Mouse (Mus musculus): ENCODE results near the gene Pbx4. TPM values are rescaled to one million over a fixed set of nuclear protein-coding genes. Genes with fewer than 3 reads are reported as not detected.

The Pbx4 gene
- polyA plus RNA-seq, 1 experiment from 2014 or later: 10.0 TPM

DNA sequence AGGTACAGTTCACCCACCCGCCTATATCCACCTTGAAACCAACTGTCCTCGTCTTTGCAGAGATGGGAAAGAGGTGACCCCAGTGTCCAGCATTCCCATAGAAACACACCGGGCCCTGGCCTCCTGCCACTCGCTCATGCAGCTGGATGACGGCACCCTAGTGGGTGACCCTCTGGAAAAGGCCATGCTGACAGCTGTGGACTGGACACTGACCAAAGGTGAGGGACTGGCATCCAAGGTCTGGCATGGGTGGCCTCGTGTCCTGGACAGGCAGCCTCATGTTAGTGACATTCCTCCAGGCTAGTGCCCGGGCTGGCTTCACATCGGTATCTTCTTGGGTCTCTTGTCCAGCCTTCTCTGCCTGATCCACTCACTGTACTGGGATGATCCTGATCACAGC, 33.0 kb upstream of the Pbx4 start:
- 96% methylated on average over 8 of the region's 8 CpGs for WGBS
- ATAC-seq (ENCODE audit: insufficient number of reproducible peaks, insufficient read depth, low FRiP score, low TSS enrichment, low read depth): no peak
- Histone ChIP-seq H3K4me2 (no peak overlapping the region), H3K4me1 (replicated peaks) (no peaks in the 10 kb centered on the region), H3K9me3 (no peaks in the 10 kb centered on the region), H3K27me3 (no peaks in the 10 kb centered on the region), H3K9ac (replicated peaks) (no peak overlapping the region), H3K4me3 (replicated peaks) (no peak overlapping the region), H3K36me3 (peaks cover 99% of the 10 kb centered on the region), H3K27ac (no peak overlapping the region)

DNA sequence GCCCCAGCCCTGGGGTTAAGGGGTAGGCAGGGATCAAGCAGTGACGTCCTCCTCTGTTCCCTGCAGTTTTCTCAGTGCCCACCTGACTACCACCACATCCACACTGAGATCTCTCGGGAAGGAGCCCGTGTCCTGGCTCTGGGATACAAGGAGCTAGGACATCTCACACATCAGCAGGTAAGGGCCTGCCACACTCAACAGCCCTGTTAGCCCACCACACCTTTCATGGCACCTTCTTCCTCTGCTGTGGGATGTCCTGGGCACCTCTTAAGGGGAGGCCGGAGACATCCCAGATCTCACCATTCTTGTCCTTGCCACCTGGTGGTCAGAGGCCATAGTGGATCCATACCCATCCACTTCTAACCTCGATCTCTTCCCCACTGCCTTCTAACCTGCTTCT, 32.3 kb upstream of the Pbx4 start:
- whole genome bisulfite sequencing: 91% methylated on average over 5 of the region's 5 CpGs

DNA sequence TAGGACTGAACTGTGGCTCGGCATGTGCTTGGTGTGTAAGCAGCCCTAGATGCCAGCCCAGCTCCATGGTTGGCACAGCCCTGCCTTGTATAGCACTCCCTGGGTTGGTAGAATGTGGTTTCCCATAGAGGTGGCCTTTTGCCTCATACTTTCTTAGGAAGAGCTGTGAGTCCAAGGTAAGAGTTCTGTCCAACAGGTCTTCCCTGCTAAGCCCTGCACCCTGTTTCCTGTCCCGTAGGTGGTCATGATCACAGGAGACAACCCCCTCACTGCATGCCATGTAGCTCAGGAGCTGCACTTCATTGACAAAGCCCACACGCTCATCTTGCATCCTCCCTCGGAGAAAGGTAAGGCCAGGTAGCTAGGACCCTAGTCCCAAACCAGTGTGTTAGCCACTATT, 30.5 kb upstream of the Pbx4 start:
- no peak overlapping the region for H3K9ac ChIP-seq (replicated peaks)

More for the DNA sequence above, 32.3 kb upstream of the Pbx4 start:
- no peak overlapping the region for H3K27ac ChIP-seq
- H3K9me3 ChIP-seq: no peaks in the 10 kb centered on the region
- H3K4me1 ChIP-seq (replicated peaks): no peaks in the 10 kb centered on the region
- ATAC-seq (ENCODE audit: insufficient number of reproducible peaks, insufficient read depth, low FRiP score, low TSS enrichment, low read depth): no peak
- H3K4me3 ChIP-seq (replicated peaks): no peak overlapping the region
- peaks cover 98% of the 10 kb centered on the region for H3K36me3 ChIP-seq
- H3K4me2 ChIP-seq: no peak overlapping the region
- no peaks in the 10 kb centered on the region for H3K27me3 ChIP-seq
- H3K9ac ChIP-seq (replicated peaks): no peak overlapping the region

GRCm38 (mm10) chr8:69802216-69802615, 30.1 kb upstream of the Pbx4 start:
- peaks cover 98% of the 10 kb centered on the region for H3K36me3 ChIP-seq
- no peaks in the 10 kb centered on the region for H3K27me3 ChIP-seq
- H3K4me1 ChIP-seq (replicated peaks): no peaks in the 10 kb centered on the region
- no peak overlapping the region for H3K9ac ChIP-seq (replicated peaks)
- H3K4me2 ChIP-seq: no peak overlapping the region
- no peak overlapping the region for H3K4me3 ChIP-seq (replicated peaks)
- no peak overlapping the region for H3K27ac ChIP-seq
- ATAC-seq (ENCODE audit: insufficient number of reproducible peaks, insufficient read depth, low FRiP score, low TSS enrichment, low read depth): no peak
- H3K9me3 ChIP-seq: no peaks in the 10 kb centered on the region

More for the DNA sequence above, 30.5 kb upstream of the Pbx4 start:
- no peak for ATAC-seq (ENCODE audit: insufficient number of reproducible peaks, insufficient read depth, low FRiP score, low TSS enrichment, low read depth)
- no peak overlapping the region for H3K27ac ChIP-seq
- peaks cover 98% of the 10 kb centered on the region for H3K36me3 ChIP-seq
- no peaks in the 10 kb centered on the region for H3K4me1 ChIP-seq (replicated peaks)
- no peaks in the 10 kb centered on the region for H3K27me3 ChIP-seq
- no peaks in the 10 kb centered on the region for H3K9me3 ChIP-seq
- H3K4me3 ChIP-seq (replicated peaks): no peak overlapping the region
- WGBS: 95% methylated on average over 4 of the region's 4 CpGs
- no peak overlapping the region for H3K4me2 ChIP-seq

- Histone ChIP-seq H3K4me2 (no peak overlapping the region), H3K9ac (replicated peaks) (no peak overlapping the region), H3K4me1 (replicated peaks) (peaks cover 3% of the 10 kb centered on the region; the same call in 1 of the 2 replicates), H3K27ac (no peak overlapping the region), H3K36me3 (peaks cover 98% of the 10 kb centered on the region), H3K4me3 (replicated peaks) (no peak overlapping the region), H3K27me3 (no peaks in the 10 kb centered on the region), H3K9me3 (no peaks in the 10 kb centered on the region)
- ATAC-seq (ENCODE audit: insufficient number of reproducible peaks, insufficient read depth, low FRiP score, low TSS enrichment, low read depth): no peak
- WGBS: 95% methylated on average over 7 of the region's 7 CpGs
Observed at GRCm38 (mm10) chr8:69803366-69803765, 28.9 kb upstream of the Pbx4 start.

GRCm38 (mm10) chr8:69804537-69804936, 27.8 kb upstream of the Pbx4 start:
- H3K4me1 ChIP-seq (replicated peaks): peaks cover 13% of the 10 kb centered on the region
- no peak for ATAC-seq (ENCODE audit: insufficient number of reproducible peaks, insufficient read depth, low FRiP score, low TSS enrichment, low read depth)
- H3K27ac ChIP-seq: no peak overlapping the region
- H3K9ac ChIP-seq (replicated peaks): no peak overlapping the region
- peaks cover 86% of the 10 kb centered on the region for H3K36me3 ChIP-seq
- H3K27me3 ChIP-seq: no peaks in the 10 kb centered on the region
- H3K9me3 ChIP-seq: no peaks in the 10 kb centered on the region
- no peak overlapping the region for H3K4me3 ChIP-seq (replicated peaks)
- WGBS: 90% methylated on average over 6 of the region's 6 CpGs
- no peak overlapping the region for H3K4me2 ChIP-seq

GRCm38 (mm10) chr8:69805086-69805485, 27.2 kb upstream of the Pbx4 start:
- Histone ChIP-seq H3K4me2 (no peak overlapping the region), H3K4me3 (replicated peaks) (no peak overlapping the region), H3K36me3 (peaks cover 80% of the 10 kb centered on the region), H3K9me3 (no peaks in the 10 kb centered on the region), H3K9ac (replicated peaks) (no peak overlapping the region), H3K4me1 (replicated peaks) (peaks cover 13% of the 10 kb centered on the region), H3K27me3 (no peaks in the 10 kb centered on the region), H3K27ac (no peak overlapping the region)
- ATAC-seq (ENCODE audit: insufficient number of reproducible peaks, insufficient read depth, low FRiP score, low TSS enrichment, low read depth): no peak
- WGBS: 90% methylated on average over 10 of the region's 10 CpGs

GRCm38 (mm10) chr8:69805491-69805890, 26.8 kb upstream of the Pbx4 start:
- Histone ChIP-seq H3K27ac (no peak overlapping the region), H3K4me1 (replicated peaks) (peaks cover 13% of the 10 kb centered on the region), H3K9me3 (no peaks in the 10 kb centered on the region), H3K4me2 (no peak overlapping the region), H3K9ac (replicated peaks) (no peak overlapping the region), H3K27me3 (no peaks in the 10 kb centered on the region), H3K36me3 (peaks cover 76% of the 10 kb centered on the region), H3K4me3 (replicated peaks) (no peak overlapping the region)
- 96% methylated on average over 9 of the region's 9 CpGs for WGBS
- ATAC-seq (ENCODE audit: insufficient number of reproducible peaks, insufficient read depth, low FRiP score, low TSS enrichment, low read depth): no peak; the same call in 1 of the 2 replicates

- Histone ChIP-seq H3K9ac (replicated peaks) (0 out of 2 replicates have a peak overlapping the region, but pooled peaks have one; percentile 12), H3K27ac (no peak overlapping the region), H3K27me3 (no peaks in the 10 kb centered on the region), H3K9me3 (no peaks in the 10 kb centered on the region), H3K36me3 (peaks cover 67% of the 10 kb centered on the region), H3K4me3 (replicated peaks) (no peak overlapping the region), H3K4me2 (no peak overlapping the region), H3K4me1 (replicated peaks) (peaks cover 13% of the 10 kb centered on the region)
- WGBS: 90% methylated on average over 5 of the region's 5 CpGs
- ATAC-seq (ENCODE audit: insufficient number of reproducible peaks, insufficient read depth, low FRiP score, low TSS enrichment, low read depth): no peak
Observed at GRCm38 (mm10) chr8:69807236-69807635, 25.1 kb upstream of the Pbx4 start.

DNA sequence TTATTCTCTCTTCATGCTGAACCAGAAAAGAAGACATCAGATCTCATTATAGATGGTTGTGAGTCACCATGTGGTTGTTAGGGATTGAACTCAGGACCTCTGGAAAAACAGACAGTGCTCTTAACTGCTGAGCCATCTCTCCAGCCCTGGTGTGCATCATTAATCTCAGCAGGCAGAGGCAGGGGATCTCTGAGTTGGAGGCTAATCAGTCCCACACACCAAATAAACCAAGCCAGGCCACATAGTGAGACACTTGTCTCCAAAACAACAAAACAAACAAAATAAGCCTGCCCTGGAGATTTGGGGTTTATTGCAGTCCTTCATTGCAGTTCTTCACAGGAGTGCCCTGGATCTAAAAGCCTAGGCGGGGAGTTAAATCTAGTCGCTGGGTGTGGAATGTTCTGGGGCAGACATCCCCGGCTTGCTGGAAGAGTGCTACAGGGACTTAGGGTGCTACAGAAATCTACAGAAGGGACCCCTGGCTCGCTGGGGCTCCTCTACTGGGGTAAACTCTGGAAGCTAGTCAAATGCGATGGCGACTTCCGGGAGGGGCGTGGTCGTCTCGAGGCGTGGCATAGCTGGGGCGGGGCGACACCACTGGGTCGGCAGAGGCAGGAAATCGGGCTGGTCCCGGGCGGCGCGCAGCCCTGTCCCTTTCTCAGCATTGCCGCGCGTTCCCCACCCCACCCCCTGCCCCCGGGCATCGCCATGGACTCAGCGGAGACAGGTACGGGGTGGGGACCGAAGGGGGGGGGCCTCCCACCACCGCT, 24.0 kb upstream of the Pbx4 start, which contains the start of gene Gmip:
Gene Gmip (plus strand): TSS at position 586 of the 770 bp plus-strand sequence.
- peaks cover 13% of the 10 kb centered on the region for H3K4me1 ChIP-seq (replicated peaks)
- H3K4me3 ChIP-seq (replicated peaks): peak within 1 kb of the TSS; percentile 51
- no peaks in the 10 kb centered on the region for H3K27me3 ChIP-seq
- H3K36me3 ChIP-seq: peaks cover 57% of the 10 kb centered on the region
- peak within 1 kb of the TSS; percentile 65 for H3K9ac ChIP-seq (replicated peaks)
- ATAC-seq (ENCODE audit: insufficient number of reproducible peaks, insufficient read depth, low FRiP score, low TSS enrichment, low read depth): peak; percentile 60
- 6% methylated on average over 25 of the region's 28 CpGs for WGBS
- no peak within 1 kb of the TSS for H3K27ac ChIP-seq
- H3K4me2 ChIP-seq: peak within 1 kb of the TSS; percentile 95
- no peaks in the 10 kb centered on the region for H3K9me3 ChIP-seq

DNA sequence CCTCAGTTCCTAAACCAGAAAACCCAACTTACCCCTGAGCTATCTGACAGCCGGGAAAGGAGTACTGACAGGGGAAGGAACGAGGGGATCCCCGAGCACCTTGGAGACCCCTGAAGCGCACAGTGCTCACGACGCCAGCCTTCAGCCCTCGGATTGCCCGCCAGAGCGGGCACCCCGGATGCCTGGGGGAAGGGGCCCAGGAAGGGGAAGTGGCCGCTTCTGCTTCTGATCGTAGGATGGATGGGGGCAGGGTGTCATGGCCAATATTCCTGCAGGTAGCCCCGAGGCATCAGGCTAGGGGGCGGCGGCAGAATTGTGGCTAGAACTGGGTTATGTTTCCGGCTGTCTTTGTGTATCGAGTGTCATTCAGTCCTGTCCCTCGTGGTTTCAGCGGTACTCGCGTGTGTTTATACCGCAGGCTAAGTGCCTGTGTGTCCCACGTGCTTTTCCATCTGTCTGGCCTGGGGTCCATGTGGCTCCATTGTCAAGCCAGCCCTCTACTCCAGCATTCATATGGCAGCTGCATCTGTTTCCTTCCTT, 23.4 kb upstream of the Pbx4 start:
- Histone ChIP-seq H3K9ac (replicated peaks) (peak overlapping the region; percentile 65), H3K36me3 (peaks cover 57% of the 10 kb centered on the region), H3K4me1 (replicated peaks) (peaks cover 13% of the 10 kb centered on the region), H3K4me2 (peak overlapping the region; percentile 95), H3K9me3 (no peaks in the 10 kb centered on the region), H3K27ac (no peak overlapping the region), H3K4me3 (replicated peaks) (peak overlapping the region; percentile 51), H3K27me3 (no peaks in the 10 kb centered on the region)
- 1% methylated on average over 23 of the region's 23 CpGs for WGBS
- ATAC-seq (ENCODE audit: insufficient number of reproducible peaks, insufficient read depth, low FRiP score, low TSS enrichment, low read depth): peak; percentile 16; the same call in 1 of the 2 replicates
